Mouse (Mus musculus) ovary, postnatal 36 days (tissue): ENCODE data around the gene Slc45a2.

Experiments
- DNase-seq: peaks from one replicate; pipeline ENCODE4 v3.0.0; 2022; ENCODE audit warnings: low spot score, mixed read lengths

Gene Slc45a2

GRCm38 (mm10) chr15:11066299-11066698 is 65.8 kb downstream of the Slc45a2 start:
- DNase-seq = no peak

GRCm38 (mm10) chr15:11067891-11068290 is 67.4 kb downstream of the Slc45a2 start:
- DNase-seq = no peak

- no peak for DNase-seq
Measured at GRCm38 (mm10) chr15:11075726-11076361, 75.3 kb downstream of the Slc45a2 start.
